Mouse (Mus musculus) brain, adult 10 weeks (tissue): ENCODE data around the gene Sdhb. TPM values are rescaled to one million over a fixed set of nuclear protein-coding genes. Genes with fewer than 3 reads are reported as not detected.

Experiments
- polyA plus RNA-seq: library from polyadenylated mRNA; stranded (reverse); fragments of 350-450 nt; fragmentation: Illumina TruSeq; extraction: RNeasy Lipid Tissue Mini Kit (QIAGEN cat#74804); gene quantifications from one replicate; pipeline ENCODE4 v1.2.3, GENCODE M21; 2015; ENCODE audit warnings: low read depth, low replicate concordance

Sdhb gene
- polyA plus RNA-seq = 312 TPM

GRCm38 (mm10) chr4:140960781-140961466 lies at the start of gene Sdhb:
Gene Sdhb (plus strand): TSS chr4:140961203.

DNA sequence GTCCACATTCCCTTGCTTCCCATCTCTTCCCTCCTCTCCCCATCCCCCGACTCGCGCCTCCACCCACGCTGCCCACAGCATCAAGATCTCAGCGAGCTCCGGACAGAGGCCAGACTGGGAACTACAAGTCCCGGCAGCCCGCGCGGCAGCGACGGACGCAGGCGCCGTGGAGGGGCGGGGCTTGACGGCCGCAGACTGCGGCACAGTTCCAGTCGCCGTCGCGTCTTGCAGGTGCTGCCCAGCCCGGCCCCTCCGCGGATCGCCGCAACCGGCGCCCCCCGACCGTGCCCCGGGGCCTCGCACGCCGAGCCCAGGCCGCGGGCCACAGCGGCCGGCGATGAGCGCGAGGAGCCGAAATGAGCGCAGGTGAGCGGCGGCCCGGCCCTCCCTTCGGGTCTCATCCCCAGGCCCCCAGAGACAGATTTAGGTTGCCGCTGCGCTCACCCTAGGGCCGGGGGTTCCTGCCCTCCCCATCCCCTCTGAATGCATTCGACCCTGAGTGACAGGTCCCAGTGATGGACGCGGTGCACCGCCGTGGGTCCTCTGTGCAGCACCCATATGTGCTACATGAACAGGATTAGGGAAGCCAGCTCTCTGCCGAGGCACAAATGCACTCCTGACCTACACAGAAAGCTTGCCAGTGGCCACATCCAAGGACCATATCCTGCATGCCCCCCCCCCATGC lies 25.9 kb downstream of the Sdhb start, which contains the start of gene Atp13a2:
Gene Atp13a2, plus strand, starts transcription at position 163 of the 685 bp plus-strand sequence.

DNA sequence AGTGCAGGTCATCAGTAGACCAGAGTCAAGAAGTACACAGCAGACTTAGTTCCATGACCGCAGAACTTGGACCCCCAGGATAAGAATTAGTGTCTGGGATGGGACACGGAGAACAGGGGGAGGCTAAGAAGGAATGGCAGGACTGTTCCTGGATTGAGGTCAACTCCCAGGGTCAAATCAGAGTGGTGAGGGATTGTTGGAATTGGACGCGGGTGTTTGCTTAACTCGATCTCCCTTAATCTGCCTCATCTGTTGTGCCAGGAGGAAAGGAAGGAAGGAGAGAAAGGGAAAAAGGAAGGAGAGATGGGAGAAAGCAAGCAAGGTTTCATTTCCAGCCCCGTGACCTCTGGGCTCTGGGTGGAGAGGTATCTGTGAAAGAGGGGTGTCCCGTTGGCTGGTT lies 49.1 kb downstream of the Sdhb start, which contains the start of gene Mfap2:
Gene Mfap2, plus strand, starts transcription at position 301 of the 400 bp plus-strand sequence.

Other genes starting within 250 kb of the Sdhb start
- 1.5 TPM for gene Padi6, start 218.6 kb upstream of the Sdhb start, polyA plus RNA-seq
- gene Padi4, start 187.0 kb upstream of the Sdhb start, polyA plus RNA-seq = not detected
- gene Padi3, start 150.6 kb upstream of the Sdhb start, polyA plus RNA-seq = not detected
- not detected for gene Padi1, start 115.4 kb upstream of the Sdhb start, polyA plus RNA-seq
- 14.9 TPM for gene Padi2, start 54.9 kb upstream of the Sdhb start, polyA plus RNA-seq
- 82.9 TPM for gene Atp13a2, start 25.7 kb downstream of the Sdhb start, polyA plus RNA-seq
- 5.1 TPM for gene Mfap2, start 49.2 kb downstream of the Sdhb start, polyA plus RNA-seq
- gene Crocc, start 99.3 kb downstream of the Sdhb start, polyA plus RNA-seq = 37.2 TPM
- gene Necap2, start 117.2 kb downstream of the Sdhb start, polyA plus RNA-seq = 40.7 TPM
- 0.40 TPM for gene Spata21, start 127.1 kb downstream of the Sdhb start, polyA plus RNA-seq
- 29.3 TPM for gene Szrd1, start 178.6 kb downstream of the Sdhb start, polyA plus RNA-seq
- gene Fbxo42, start 186.7 kb downstream of the Sdhb start, polyA plus RNA-seq = 14.1 TPM